Mouse (Mus musculus): ENCODE measurements at regions not wholly inside any gene's neighbourhood (a gene's known extent, or its start where the extent isn't known, plus 50 kb on each side); places are given as distances from the start of the nearest gene placed in this dataset.

DNA sequence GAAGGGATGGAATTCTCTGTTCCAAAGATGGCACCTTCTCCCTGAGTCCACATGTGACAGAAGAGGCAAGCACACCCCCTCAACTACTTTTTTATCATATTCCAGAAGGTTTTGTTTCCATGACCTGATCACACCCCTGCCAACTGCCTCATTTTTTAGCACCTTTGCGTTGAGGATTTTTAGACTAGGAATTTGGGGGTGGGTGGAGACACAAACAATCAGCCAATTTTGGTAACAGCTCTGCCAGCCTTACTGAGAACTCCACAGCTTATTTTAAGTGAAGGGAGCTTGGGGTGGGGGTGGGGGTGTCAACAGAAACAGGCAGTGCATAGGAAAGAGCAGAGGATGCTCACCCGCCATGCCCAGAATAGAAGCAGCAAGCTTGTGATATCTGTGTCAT is 129.7 kb upstream of the 4933402D24Rik start:
- no peak for TF ChIP-seq GATA4 (IDR thresholded peaks at IDR 0.05; ENCODE audit: insufficient replicate concordance, low read length)

DNA sequence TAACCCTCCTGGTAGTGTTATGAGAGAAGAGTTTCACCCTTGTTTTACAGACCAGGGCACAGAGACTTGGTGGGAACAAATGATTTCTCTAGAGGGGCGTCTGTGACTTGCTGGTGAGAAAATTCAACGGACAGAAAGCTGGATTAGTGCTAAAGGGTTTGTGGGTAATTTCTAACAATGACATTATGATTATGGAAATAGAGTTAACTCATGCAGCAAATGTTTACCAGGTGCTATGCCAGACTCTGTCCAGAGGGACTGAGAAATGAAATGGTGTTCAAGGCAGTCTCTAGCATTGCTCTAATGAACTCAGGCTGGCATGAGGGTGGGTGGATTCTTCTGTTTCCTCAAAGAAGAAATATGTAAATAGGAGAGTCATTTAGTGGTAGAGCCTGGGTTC is 128.5 kb upstream of the 4933402D24Rik start:
- no peak for TF ChIP-seq GATA4 (IDR thresholded peaks at IDR 0.05; ENCODE audit: insufficient replicate concordance, low read length)

DNA sequence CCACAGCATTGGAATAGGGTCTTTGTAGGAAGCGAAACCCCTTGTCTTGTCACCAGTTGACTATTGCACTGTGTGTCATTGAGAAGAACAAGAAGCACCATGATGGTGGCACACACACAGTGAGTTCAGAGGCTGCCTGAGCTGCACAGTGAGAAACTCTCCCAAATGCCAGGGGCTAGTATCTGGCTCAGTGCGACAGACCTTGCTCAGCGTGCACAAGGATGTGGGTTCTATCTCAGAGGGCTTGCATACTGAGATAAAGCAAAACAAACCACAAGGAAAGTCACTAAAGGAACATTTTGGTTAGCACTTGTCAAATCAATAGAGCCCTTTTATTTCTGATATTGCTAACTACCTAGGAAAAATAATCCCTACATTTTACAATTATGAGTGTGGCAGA is 110.5 kb upstream of the 4933402D24Rik start:
- TF ChIP-seq GATA4 (IDR thresholded peaks at IDR 0.05; ENCODE audit: insufficient replicate concordance, low read length) = no peak

DNA sequence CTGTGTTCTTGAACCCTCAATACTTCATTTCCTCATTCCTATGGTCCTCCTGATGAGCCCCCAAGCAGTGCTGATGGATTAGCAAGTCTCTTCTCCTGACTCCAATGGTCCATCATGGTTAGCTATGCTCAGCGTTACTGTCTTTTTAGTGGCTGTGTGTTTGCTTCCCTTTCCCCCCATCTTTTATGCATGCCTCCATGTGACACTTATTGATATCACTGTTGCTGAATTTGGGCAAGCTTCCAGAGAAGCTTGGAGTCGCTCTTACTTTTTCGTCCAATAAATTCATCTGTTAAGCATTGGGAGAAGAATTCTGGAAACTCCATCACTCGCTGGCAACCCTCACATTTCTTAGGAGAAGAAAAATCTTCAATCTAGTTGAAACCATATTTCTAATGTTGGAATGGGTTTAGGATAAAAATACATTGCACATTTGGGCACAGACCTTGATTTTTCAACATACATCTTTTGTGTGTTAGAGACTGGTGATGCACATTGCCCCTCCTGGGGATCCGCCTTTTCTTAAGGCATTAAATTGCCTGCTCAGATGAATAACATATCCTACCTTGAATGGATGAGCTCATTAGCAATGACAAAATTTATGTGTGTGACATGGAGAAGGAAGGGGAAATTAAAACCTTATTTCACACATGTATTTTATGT is 107.7 kb upstream of the 4933402D24Rik start:
- TF ChIP-seq GATA4 (IDR thresholded peaks at IDR 0.05; ENCODE audit: insufficient replicate concordance, low read length) = no peak

DNA sequence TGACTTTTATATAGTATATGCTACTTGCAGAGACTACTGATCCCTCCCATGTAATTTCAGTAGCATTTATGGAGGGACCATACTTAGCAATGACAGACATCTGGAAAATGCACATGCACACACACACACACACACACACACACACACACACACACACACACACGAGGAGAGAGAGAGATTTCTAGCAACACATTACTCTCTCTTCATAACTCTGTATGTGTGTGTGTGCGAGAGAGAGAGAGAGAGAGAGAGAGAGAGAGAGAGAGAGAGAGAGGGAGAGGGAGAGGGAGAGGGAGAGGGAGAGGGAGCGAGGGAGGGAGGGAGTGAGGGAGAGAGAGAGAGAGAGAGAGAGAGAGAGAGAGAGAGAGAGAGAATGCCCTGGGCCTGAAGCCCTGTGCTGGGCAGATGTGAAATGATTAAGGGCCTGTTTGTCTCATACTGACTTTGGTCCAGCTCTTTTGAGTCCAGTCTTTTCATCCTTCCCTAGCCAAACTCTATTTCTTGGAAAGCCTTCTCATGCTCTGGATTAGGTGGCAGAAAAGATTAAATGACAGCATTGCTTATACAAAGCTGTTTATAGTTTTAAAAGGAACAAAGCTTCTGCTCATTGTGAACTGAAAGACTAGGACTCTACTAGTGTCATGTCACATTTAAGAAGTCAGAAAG is 106.4 kb upstream of the 4933402D24Rik start:
- TF ChIP-seq GATA4 (IDR thresholded peaks at IDR 0.05; ENCODE audit: insufficient replicate concordance, low read length) = no peak

DNA sequence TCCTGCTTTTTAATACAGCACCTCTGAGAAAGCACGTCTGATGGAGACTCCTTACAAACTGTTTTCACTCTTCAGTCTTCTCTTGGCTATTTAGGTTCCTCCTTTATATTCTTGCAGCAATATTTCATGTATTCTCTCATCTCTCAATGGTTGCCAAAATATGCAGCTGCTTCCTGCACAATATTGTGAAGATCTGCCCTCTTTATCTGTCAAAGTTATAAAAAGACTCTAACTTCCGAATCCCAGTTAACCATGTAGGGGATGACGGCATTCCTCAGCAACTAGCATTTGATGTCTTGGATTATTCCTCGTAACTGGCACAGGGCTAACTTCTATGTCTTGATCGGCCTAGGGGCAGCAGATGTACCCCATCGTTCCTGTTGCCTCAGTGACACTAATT is 102.8 kb upstream of the 4933402D24Rik start:
- TF ChIP-seq GATA4 (IDR thresholded peaks at IDR 0.05; ENCODE audit: insufficient replicate concordance, low read length) = peak; percentile 30; the same call in 1 of the 2 replicates

DNA sequence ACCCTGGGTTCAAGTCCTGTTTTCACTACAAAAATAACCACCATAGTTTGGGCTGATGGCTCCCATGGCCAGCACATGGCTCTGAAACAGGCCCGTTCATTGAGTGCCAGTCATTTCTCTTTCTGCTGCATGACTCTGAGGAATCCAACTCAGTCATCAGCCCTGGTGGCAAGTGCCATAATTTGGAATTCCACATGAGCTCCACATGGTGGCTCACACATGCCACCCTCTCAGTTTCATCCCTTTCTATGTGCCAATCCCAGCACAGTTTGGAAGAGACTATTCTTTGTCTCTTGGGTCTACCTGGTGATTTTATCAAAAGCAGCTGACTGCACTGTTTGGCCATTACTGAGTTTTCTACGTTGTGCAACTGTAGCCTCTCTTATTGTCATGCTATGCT is 100.3 kb upstream of the 4933402D24Rik start:
- TF ChIP-seq GATA4 (IDR thresholded peaks at IDR 0.05; ENCODE audit: insufficient replicate concordance, low read length) = no peak

DNA sequence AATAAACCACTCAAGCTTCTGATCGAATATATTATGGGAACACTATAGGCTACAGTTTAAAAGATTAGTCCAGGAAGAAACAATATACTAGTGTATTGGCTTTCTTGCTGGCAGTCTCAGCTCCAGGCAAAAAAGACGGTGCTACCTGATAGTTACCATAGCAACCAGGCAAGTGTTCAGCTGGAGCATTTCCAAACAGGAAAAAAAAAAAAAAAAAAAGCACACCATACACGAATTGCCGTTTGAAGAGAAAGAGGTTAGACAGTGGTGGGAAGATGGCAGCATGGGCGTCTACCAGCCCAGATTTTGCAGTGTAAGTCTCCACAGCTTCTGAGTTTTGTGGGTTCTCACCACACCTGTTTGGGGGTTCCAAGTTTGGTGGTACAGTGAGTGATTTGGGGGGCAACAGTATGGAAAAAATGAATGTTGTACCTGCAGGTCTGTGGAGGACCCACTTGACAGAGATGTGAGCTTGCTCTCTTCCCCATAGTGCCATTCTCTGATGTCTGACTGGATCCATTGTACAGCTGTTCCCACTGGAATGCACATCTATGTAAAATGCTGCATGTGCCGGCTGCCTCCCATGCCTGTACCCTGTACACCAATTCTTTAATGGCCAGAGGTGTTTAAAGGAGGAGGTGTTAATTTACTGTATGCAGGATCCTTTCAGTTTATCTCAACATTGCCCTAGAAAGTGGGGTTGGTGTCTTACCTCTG is 89.0 kb upstream of the 4933402D24Rik start:
- no peak for TF ChIP-seq GATA4 (IDR thresholded peaks at IDR 0.05; ENCODE audit: insufficient replicate concordance, low read length)

DNA sequence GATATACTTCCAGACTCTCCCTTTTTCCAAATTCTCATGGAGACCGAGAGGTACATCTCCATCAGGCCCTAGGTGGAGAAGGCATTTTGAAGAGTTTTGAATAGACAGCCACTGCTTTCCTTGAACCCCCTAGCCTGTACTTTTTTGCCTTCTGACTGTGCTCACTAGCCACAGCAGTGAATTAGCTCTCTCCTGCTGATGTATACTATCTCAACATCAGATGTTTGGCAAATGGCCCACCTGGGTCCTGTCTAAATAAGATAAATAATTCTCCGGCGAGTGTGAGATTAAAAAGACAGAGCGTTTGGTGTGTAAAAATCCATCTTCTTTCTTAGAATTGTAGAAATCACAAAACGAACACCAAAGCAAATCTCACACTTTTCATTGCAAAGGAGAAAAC is 88.4 kb upstream of the 4933402D24Rik start:
- TF ChIP-seq GATA4 (IDR thresholded peaks at IDR 0.05; ENCODE audit: insufficient replicate concordance, low read length) = no peak

DNA sequence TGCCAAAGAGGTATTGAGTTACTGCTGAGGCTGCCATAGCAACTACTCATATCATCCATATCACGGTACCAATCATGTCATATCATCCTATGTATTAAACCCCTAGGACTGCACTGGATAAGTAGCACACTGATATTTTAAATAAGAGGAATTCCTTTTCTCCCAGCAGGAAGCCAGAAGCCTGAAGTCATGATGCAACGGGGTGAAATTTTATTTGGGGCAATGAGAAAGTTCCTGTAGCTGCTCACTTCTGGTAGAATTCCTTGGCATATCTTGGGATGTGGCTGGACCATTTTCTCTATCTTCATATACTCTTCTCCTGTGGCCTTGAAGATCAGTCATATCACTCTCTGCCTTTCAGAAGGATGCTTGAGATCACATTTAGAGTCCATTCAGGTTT is 87.3 kb upstream of the 4933402D24Rik start:
- no peak for TF ChIP-seq GATA4 (IDR thresholded peaks at IDR 0.05; ENCODE audit: insufficient replicate concordance, low read length)

DNA sequence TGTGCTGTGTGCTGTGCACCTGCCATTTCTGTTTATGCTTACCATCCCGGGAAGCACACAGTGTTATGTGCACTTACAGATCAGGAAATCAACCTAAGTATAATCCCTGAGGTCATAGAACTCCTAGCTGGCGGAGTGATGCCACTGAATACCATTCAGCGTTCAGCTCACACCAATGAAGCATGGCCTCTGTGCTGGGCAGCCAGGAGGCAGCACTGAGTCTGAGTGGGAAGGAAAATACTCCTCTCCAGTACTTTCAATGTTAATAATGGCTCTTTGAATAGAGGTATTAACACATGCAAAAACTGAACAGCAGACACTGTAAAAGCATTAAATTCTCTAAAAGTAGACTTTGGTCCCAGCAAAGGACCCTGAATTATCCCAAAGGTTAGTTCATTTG is 85.7 kb upstream of the 4933402D24Rik start:
- no peak for TF ChIP-seq GATA4 (IDR thresholded peaks at IDR 0.05; ENCODE audit: insufficient replicate concordance, low read length)

DNA sequence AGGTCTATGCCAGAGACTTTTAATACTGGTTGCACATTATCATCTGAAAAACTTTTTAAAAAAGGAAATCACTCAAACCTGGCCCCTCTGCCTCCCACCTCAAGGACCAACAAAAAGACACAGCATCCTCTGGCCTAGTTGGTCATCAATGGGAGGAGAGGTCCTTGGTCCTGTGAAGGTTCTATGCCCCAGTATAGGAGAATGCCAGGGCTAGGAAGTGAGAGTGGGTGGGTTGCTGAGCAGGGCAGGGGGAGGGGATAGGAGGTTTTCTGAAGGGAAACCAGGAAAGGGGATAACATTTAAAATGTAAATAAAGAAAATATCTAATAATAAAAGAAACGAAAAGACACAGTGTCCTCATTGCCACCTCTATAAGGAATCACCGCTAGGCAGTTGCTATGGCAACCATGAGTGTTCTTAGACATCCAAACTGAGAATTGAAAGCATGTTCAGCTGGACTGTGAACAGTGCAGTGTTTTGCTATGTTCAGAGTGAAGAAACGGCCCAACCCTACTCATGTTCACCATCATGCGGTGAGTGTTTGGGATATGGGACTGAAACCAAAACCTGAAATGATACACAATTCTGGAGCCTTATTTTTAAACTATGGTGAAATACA is 82.5 kb upstream of the 4933402D24Rik start:
- TF ChIP-seq GATA4 (IDR thresholded peaks at IDR 0.05; ENCODE audit: insufficient replicate concordance, low read length) = no peak

DNA sequence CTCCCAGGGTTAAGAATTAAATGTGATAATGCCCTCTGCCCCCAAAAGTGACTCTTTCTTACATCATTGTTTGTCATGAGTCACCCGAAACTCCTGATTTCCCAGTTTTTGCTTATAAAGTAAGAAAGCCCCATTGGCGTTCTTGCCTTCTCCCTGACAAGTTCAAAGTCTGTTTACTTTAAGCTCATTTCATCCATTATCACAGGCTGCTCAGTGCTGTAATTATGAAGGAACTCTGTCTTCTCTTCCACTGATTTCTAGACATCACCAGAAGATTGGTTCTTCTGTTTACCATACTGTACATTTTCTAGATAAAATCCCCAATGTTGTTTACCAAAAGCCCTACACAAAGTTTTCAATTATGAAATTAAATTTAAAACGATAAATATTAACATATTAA is 81.2 kb upstream of the 4933402D24Rik start:
- no peak for TF ChIP-seq GATA4 (IDR thresholded peaks at IDR 0.05; ENCODE audit: insufficient replicate concordance, low read length)

DNA sequence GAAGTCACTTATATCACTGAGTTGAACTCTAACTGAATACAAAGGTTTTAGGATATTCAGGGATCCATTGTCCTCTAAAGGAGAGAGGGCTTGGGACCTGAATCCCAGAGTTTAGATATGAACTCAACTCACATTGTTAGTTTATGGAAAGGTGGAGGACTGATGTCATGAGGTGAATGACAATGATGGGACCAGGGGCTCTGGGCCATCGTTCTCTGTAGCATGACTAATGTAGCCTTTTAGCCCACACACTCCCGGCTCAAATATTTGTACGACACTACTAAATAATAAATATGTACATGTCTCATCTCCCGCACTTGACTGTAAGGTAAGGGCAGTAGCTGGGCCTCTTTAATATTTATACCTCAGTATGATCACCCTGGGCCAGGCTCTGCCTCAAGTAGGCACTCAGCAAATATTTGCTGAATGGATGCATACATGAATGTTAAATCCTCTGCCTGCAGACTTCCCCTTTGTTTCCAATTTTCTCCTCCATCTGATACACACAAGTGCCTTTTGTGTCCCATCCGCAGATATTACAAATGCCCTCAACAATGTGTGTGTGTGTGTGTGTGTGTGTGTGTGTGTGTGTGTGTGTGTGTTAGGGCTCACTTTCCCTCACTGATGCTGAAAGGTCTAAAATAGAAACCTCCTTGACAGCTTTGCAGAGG is 59.2 kb upstream of the 4933402D24Rik start:
- TF ChIP-seq GATA4 (IDR thresholded peaks at IDR 0.05; ENCODE audit: insufficient replicate concordance, low read length) = no peak

DNA sequence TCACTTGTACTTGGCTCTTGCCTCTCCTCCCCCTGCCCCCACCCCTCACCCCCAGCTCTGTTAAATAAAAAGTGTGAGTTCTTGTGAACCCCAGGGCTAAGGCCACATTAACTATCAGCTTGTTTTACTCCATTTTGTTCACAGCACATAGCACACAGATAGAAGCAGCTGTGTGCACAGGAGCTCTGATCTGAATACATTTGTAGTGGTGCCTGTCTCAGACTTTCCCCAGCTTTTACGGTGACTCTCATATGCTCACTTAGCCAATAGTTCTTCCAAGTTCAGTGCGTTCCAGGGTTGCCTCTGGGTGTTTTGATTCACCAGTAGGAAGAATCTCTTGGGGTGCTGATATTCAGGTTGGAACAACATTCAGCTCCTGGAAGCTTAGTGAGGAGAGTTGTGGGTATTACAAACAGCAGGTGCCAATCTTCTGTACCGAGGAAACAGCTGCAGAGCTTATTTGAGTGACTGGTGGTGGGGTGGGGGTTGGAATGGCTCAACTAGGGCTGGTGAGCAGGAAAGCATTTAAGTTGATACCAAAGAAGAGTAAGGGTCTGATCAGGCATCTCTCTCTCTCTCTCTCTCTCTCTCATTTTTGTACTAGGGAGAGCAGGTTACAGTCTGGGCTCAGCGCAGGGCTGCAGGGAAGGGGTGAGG is 51.7 kb upstream of the 4933402D24Rik start:
- TF ChIP-seq GATA4 (IDR thresholded peaks at IDR 0.05; ENCODE audit: insufficient replicate concordance, low read length) = no peak
